10 mouse cellular contexts compared by ENCODE assay signal in the genomic region with DNA sequence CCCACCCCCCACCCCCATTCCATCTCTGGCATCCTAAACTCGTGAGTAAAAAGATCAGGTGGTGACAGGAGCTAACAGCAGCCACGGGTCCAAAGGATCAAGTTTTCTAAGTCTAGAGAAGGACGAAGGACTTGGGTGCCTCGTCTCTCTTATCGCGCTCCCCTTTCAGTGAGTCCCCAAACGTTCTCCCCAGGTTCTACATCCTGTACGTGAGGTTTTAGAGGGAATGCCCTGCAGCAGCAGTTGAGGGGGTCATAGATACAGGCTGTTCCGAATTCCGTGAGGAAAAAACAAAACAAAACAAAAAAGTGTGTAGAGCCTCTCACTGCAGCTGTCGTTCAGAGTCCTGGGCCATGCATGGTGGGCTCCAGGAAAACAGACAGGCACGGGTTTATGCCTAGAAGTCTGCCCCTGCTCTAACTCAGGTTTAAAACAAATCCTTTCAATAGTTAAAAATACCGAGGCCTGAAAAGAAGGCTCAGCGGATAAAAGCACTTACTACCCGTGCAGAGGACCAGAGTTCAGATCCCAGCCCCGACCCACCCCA. TPM values are rescaled to one million over a fixed set of nuclear protein-coding genes. Genes with fewer than 3 reads are reported as not detected.
A peak's percentile ranks its signal among the peaks of the same experiment; 100 is the strongest.
DNase-seq lines count a peak whose midpoint lies in the region; ATAC-seq and TF ChIP-seq lines count a peak whose summit lies in the region.
"Had no signal": no experiment of that assay in that cellular context is flagged by ENCODE, and none has a peak within 500 bp of the region (broad histone marks: within the 10 kb centered on the region; RNA-seq: fewer than 3 reads in every experiment).

No protein-coding gene starts in this region.

- intact Hi-C loops in heart, postnatal 14 days (cut with DNase I), result no loop called here

- no peaks in the 10 kb centered on the region for H3K36me3 ChIP-seq in heart, embryonic 12.5 days
- no peaks in the 10 kb centered on the region for H3K36me3 ChIP-seq in hindbrain, embryonic 11.5 days (ENCODE audit: control insufficient read depth, insufficient read depth, low read length)
- H3K36me3 ChIP-seq in liver, postnatal 0 days (replicated peaks; ENCODE audit: insufficient read depth, low read length), result no peaks in the 10 kb centered on the region

- peak overlapping the region; percentile 49 for H3K4me3 ChIP-seq in heart, embryonic 12.5 days
- H3K4me3 ChIP-seq in hindbrain, embryonic 11.5 days (ENCODE audit: low read depth, low read length), result peak overlapping the region; percentile 25; the same call in 1 of the 2 replicates
- H3K4me3 ChIP-seq in liver, postnatal 0 days (ENCODE audit: low read depth, low read length), result peak overlapping the region; percentile 57

- no peak for TF ChIP-seq CTCF in liver, postnatal 0 days (IDR thresholded peaks at IDR 0.05; ENCODE audit: low read depth)

- no peak for TF ChIP-seq EP300 in liver, postnatal 0 days (IDR thresholded peaks at IDR 0.05; ENCODE audit: low read depth)

- H3K9ac ChIP-seq in heart, embryonic 12.5 days, result peak overlapping the region; percentile 51
- H3K9ac ChIP-seq in hindbrain, embryonic 11.5 days (ENCODE audit: low read depth, low read length), result no peak overlapping the region
- peak overlapping the region; percentile 57; the same call in 1 of the 2 replicates for H3K9ac ChIP-seq in liver, postnatal 0 days (replicated peaks)

- H3K4me2 ChIP-seq in heart, embryonic 12.5 days, result peak overlapping the region; percentile 81
- H3K4me2 ChIP-seq in hindbrain, embryonic 11.5 days (replicated peaks; ENCODE audit: low read depth, low read length), result peak overlapping the region; percentile 58
- H3K4me2 ChIP-seq in liver, postnatal 0 days (ENCODE audit: low read depth, low read length), result peak overlapping the region; percentile 86

- 7% methylated on average over 16 of the region's 16 CpGs for WGBS in heart, embryonic 12.5 days
- 2% methylated on average over 15 of the region's 16 CpGs for WGBS in hindbrain, embryonic 11.5 days
- WGBS in liver, postnatal 0 days (ENCODE audit: insufficient replicate concordance), result 20% methylated on average over 16 of the region's 16 CpGs

- H3K4me1 ChIP-seq in heart, embryonic 12.5 days (replicated peaks), result peaks cover 9% of the 10 kb centered on the region
- H3K4me1 ChIP-seq in hindbrain, embryonic 11.5 days (replicated peaks; ENCODE audit: control insufficient read depth, insufficient read depth, low read length), result no peaks in the 10 kb centered on the region
- peaks cover 10% of the 10 kb centered on the region; the same call in 1 of the 2 replicates for H3K4me1 ChIP-seq in liver, postnatal 0 days (ENCODE audit: insufficient read depth)

- peaks cover 8% of the 10 kb centered on the region for H3K27me3 ChIP-seq in heart, embryonic 12.5 days (replicated peaks)
- peaks cover 18% of the 10 kb centered on the region for H3K27me3 ChIP-seq in hindbrain, embryonic 11.5 days (ENCODE audit: control insufficient read depth, insufficient read depth, low read length)
- H3K27me3 ChIP-seq in liver, postnatal 0 days (ENCODE audit: insufficient read depth, low read length), result peaks cover 17% of the 10 kb centered on the region

- no peak overlapping the region for H3K27ac ChIP-seq in heart, embryonic 12.5 days (ENCODE audit: poor library complexity, severe bottlenecking)
- H3K27ac ChIP-seq in hindbrain, embryonic 11.5 days (ENCODE audit: low read depth, low read length), result no peak overlapping the region
- no peak overlapping the region for H3K27ac ChIP-seq in liver, postnatal 0 days (ENCODE audit: low read depth)

- no peak for ATAC-seq in heart, embryonic 12.5 days (ENCODE audit: insufficient number of reproducible peaks, low FRiP score)
- no peak for ATAC-seq in hindbrain, embryonic 11.5 days (ENCODE audit: low FRiP score)
- no peak for ATAC-seq in liver, postnatal 0 days
- no peak for ATAC-seq in erythroid progenitor cell, adult 5-6 weeks (replicated peaks; ENCODE audit: low FRiP score, poor library complexity, severe bottlenecking)

- no peak for DNase-seq in heart, postnatal 14 days
- peak; percentile 18 for DNase-seq in ZHBTc4 (ENCODE audit: low read depth, low spot score)
- peak; percentile 46 for DNase-seq in hindbrain, embryonic 11.5 days (ENCODE audit: low spot score)
- DNase-seq in liver, postnatal 0 days, result no peak
- DNase-seq in ovary, adult 18-20 months (ENCODE audit: low spot score), result no peak
- no peak for DNase-seq in cerebellum, postnatal 4 days (ENCODE audit: low spot score in 2 of 2)
- DNase-seq: gastrocnemius, postnatal 14 days; right cerebral cortex, postnatal 4 days had no signal

- 0 out of 2 replicates have a peak, but pooled peaks cover 3% of the 10 kb centered on the region for H3K9me3 ChIP-seq in heart, embryonic 12.5 days (replicated peaks)
- no peaks in the 10 kb centered on the region for H3K9me3 ChIP-seq in hindbrain, embryonic 11.5 days (ENCODE audit: control insufficient read depth, low read length)
- H3K9me3 ChIP-seq in liver, postnatal 0 days (ENCODE audit: low read length), result no peaks in the 10 kb centered on the region

RNA-seq across cellular contexts. Expression of gene Fbxw4, which starts 16.7 kb away (rescaled TPM):
- 4.3 and 4.8 TPM in 2 replicates for polyA plus RNA-seq in heart, embryonic 12.5 days (2016; fragmentation: Nextera tagmentation; extraction: Ambion mirVana)
- 10 to 100 TPM; 24.3 to 24.8 TPM for total RNA-seq in heart, postnatal 14 days (2021)
- 2.0 and 3.5 TPM in 2 replicates for polyA plus RNA-seq in hindbrain, embryonic 11.5 days (2014; fragmentation: Nextera tagmentation; extraction: Ambion mirVana)
- 2.2 and 3.0 TPM in 2 replicates for polyA plus RNA-seq in liver, postnatal 0 days (2015; fragmentation: Nextera tagmentation; extraction: Ambion mirVana)
- 20.5 and 26.4 TPM in 2 replicates for total RNA-seq in erythroid progenitor cell, adult 5-6 weeks (2015; ENCODE audit: low replicate concordance)
- total RNA-seq in erythroid progenitor cell, adult 5-6 weeks (2017; ENCODE audit: low replicate concordance), result 22.2 and 23.4 TPM in 2 replicates

Comparison
In these comparisons a context has a peak if more than half of its experiments do, and no peak if none do; other contexts are left out.
1. DNase-seq: peak in ZHBTc4 (single experiment) and hindbrain, embryonic 11.5 days (single experiment); none in heart, postnatal 14 days (0 of 2), liver, postnatal 0 days (single experiment), ovary, adult 18-20 months (single experiment) and cerebellum, postnatal 4 days (0 of 2).
2. Peak in every context shown above with its lines, with median percentiles within 50 percentile points of each other: H3K4me2 ChIP-seq and H3K4me3 ChIP-seq.